Mouse (Mus musculus) G1E-ER4 (cell line): ENCODE measurements around the gene BC005537. TPM values are rescaled to one million over a fixed set of nuclear protein-coding genes. Genes with fewer than 3 reads are reported as not detected.

ENCODE experiments used
- GATA1 ChIP-seq: IDR thresholded peaks from one replicate; pipeline ENCODE4 v1.8.0; 2012; ENCODE audit warnings: low read length, inconsistent platforms
- polyA plus RNA-seq: library from polyadenylated mRNA; stranded (reverse); fragments of >175 nt; gene quantifications from 2 replicates; pipeline ENCODE4 v1.2.3, GENCODE M21; 2012

The BC005537 gene
- polyA plus RNA-seq, 1 experiment = 79.6 TPM

- TF ChIP-seq GATA1 = no peak
Observed at GRCm38 (mm10) chr13:24792411-24793045, 8.9 kb upstream of the BC005537 start.

GRCm38 (mm10) chr13:24798686-24799085 lies 2.8 kb upstream of the BC005537 start:
- TF ChIP-seq GATA1 = no peak

GRCm38 (mm10) chr13:24799378-24799777 lies 2.1 kb upstream of the BC005537 start:
- no peak for TF ChIP-seq GATA1

GRCm38 (mm10) chr13:24799925-24800673 lies 1.4 kb upstream of the BC005537 start:
- no peak for TF ChIP-seq GATA1

GRCm38 (mm10) chr13:24800674-24801307 lies 666 bp upstream of the BC005537 start:
- no peak for TF ChIP-seq GATA1

- no peak for TF ChIP-seq GATA1
Observed at GRCm38 (mm10) chr13:24802131-24802691, 754 bp downstream of the BC005537 start.

- no peak for TF ChIP-seq GATA1
Observed at GRCm38 (mm10) chr13:24803196-24803595, 1.7 kb downstream of the BC005537 start.

- no peak for TF ChIP-seq GATA1
Observed at GRCm38 (mm10) chr13:24806079-24806478, 4.6 kb downstream of the BC005537 start.

GRCm38 (mm10) chr13:24812521-24812920 lies 11.1 kb downstream of the BC005537 start:
- TF ChIP-seq GATA1 = no peak

- no peak for TF ChIP-seq GATA1
Observed at GRCm38 (mm10) chr13:24814616-24815015, 13.2 kb downstream of the BC005537 start.

GRCm38 (mm10) chr13:24816125-24817092 lies 15.0 kb downstream of the BC005537 start:
- TF ChIP-seq GATA1 = no peak

GRCm38 (mm10) chr13:24819931-24820330 lies 18.5 kb downstream of the BC005537 start:
- no peak for TF ChIP-seq GATA1

GRCm38 (mm10) chr13:24822663-24823343 lies 21.3 kb downstream of the BC005537 start:
- TF ChIP-seq GATA1 = no peak

GRCm38 (mm10) chr13:24824647-24825046 lies 23.2 kb downstream of the BC005537 start:
- TF ChIP-seq GATA1 = no peak

- no peak for TF ChIP-seq GATA1
Observed at GRCm38 (mm10) chr13:24825587-24825986, 24.1 kb downstream of the BC005537 start.
